Mouse (Mus musculus) gastrocnemius, adult 2 months (tissue): Measurements from ENCODE around the gene Smtnl2. TPM values are rescaled to one million over a fixed set of nuclear protein-coding genes. Genes with fewer than 3 reads are reported as not detected.

Experiments
- DNase-seq: peaks from one replicate; pipeline ENCODE4 v3.0.0; 2022
- H3K27ac ChIP-seq: fragments of 200-600 bp; 2 replicates; pipeline ENCODE4 v1.8.1; 2022; ENCODE audit warnings: mild to moderate bottlenecking
- H3K4me3 ChIP-seq: fragments of 200-600 bp; 2 replicates; pipeline ENCODE4 v1.8.1; 2022; ENCODE audit warnings: mild to moderate bottlenecking, moderate library complexity
- CTCF ChIP-seq: fragments of 200-600 bp; IDR thresholded peaks from 2 replicates; pipeline ENCODE4 v1.8.1; 2022; ENCODE audit warnings: antibody characterized with exemption, mild to moderate bottlenecking, moderate library complexity
- intact Hi-C: fragments of 180-260 bp; cut with DNase I; formaldehyde crosslinking; loops from one replicate; pipeline ENCODE4 v1.15.1; 2025
- total RNA-seq, 2 experiments: library from RNA; stranded (reverse); gene quantifications; 2 replicates each; pipeline ENCODE4 v1.2.3; 2021

Gene Smtnl2
- total RNA-seq, 2 experiments from 2014 or later: 238 to 342 TPM

DNA sequence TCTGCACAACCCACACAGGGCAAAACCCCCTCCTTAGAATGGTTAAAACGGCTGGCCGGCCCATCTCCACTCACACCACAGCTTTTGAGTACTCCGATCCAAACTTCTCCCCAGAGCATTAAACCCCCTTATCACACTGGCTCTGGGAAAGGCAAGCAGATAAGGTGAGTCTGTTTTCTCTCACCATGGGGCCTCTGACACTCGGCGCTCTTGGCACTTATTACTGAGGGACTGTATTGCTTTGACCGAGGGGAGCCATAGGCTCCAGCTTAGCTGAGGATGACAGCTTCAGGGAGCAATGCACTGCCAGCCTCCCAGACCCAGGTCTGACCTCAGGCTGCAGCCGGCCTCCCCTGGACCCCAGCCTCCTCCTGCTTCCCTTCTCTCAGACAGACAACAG lies 3.9 kb downstream of the Smtnl2 start:
- no peak for TF ChIP-seq CTCF
- Histone ChIP-seq H3K27ac (peak overlapping the region; percentile 98), H3K4me3 (peak overlapping the region; percentile 93)
- DNase-seq: no peak
- intact Hi-C loops: no loop called here

DNA sequence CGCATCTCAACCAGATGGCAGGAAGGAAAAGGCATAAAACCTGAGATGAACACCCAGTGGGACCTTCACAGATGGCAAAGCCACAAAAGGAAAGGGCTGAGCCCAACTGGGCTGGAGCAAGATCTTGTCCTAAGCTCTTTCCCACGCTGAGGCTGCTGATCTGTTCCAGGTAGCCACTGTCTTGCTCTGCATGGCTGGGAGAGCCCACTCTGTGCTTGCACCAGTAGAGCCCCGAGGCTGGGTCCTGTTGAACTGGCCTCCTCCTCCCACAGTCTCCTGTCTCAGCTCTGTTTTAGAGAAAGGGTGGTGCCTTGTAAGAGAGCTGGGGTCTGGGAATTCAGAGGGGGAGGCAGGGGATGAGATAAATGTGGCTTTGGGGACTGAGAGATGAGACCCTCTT lies 4.4 kb downstream of the Smtnl2 start:
- Histone ChIP-seq H3K4me3 (peak overlapping the region; percentile 93), H3K27ac (peak overlapping the region; percentile 98)
- TF ChIP-seq CTCF: no peak
- DNase-seq: peak; percentile 34
- intact Hi-C loops: no loop called here

DNA sequence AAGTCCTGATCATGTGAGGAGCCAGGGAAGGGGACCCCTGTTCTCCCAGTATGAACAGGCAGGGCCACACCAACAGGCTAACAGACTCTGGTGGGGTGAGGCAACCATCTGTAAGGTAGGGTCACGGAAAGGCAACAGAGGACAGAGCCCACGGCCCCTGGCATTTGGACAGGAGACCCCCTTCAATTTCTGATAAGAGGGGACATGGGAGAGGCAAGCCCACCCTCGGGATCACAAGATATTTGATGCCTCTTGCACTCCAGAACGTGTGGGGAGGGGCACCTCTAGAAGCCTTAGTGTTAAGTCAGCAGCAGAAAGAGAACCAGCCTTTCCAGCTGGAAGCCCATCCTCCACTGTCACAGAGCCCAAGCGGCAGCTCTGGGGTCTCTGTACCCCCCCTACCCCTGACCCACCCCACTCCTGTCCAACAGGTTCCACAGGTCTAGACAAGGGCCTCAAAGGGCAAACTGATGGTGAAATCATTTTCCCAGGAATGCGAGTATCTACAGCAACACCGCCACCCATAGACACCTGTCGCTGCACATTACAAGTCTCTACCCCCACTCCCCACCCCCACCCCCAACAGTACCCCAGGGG lies 5.3 kb downstream of the Smtnl2 start:
- H3K27ac ChIP-seq: peak overlapping the region; percentile 98
- TF ChIP-seq CTCF: no peak
- peak; percentile 25 for DNase-seq
- intact Hi-C loops: no loop called here
- peak overlapping the region; percentile 93 for H3K4me3 ChIP-seq

DNA sequence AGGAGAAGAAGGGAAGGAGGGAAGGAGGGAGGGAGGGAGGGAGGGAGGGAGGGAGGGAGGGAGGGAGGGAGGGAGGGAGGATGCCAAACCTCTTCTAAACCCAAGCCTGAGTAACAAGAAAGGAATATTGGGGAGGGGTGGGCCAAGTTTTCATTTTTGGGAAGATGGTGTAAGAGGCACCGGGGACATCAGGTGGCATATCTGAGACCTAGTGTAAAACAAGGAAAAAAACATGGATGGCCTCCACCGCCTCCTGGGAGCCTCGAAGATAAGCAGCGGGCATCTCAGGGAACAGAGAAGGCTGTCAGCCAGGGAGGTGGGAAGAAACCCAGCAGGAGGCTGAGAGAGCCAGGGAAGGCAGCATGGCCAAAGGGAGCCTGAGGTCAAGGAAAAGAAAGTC lies 6.0 kb downstream of the Smtnl2 start:
- peak overlapping the region; percentile 98 for H3K27ac ChIP-seq
- intact Hi-C loops: no loop called here

DNA sequence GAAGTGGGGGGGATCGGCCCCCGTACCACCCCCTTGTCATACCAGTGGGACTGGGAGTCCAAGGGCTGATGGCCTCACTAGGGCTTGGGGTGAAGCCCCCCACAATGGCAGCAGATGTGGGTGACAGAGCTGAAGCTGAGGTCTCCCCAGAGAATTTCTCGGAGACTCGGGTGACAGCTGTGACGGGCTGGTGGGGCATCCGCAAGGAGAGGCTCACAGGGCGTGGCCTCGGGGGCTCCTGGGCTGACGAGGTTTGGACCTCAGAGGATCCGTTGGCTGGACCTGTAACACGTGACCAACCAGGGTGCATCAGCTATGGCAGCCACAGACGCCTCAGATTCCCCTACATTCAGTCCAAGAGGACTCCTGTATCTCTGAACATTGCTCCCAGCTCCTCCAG lies 8.5 kb downstream of the Smtnl2 start:
- intact Hi-C loops: no loop called here
- Histone ChIP-seq H3K27ac (peak overlapping the region; percentile 82), H3K4me3 (peak overlapping the region; percentile 46)
- no peak for TF ChIP-seq CTCF
- DNase-seq: peak; percentile 47

More for the DNA sequence above, 6.0 kb downstream of the Smtnl2 start:
- peak overlapping the region; percentile 93 for H3K4me3 ChIP-seq
- peak; percentile 47 for DNase-seq
- TF ChIP-seq CTCF: no peak

DNA sequence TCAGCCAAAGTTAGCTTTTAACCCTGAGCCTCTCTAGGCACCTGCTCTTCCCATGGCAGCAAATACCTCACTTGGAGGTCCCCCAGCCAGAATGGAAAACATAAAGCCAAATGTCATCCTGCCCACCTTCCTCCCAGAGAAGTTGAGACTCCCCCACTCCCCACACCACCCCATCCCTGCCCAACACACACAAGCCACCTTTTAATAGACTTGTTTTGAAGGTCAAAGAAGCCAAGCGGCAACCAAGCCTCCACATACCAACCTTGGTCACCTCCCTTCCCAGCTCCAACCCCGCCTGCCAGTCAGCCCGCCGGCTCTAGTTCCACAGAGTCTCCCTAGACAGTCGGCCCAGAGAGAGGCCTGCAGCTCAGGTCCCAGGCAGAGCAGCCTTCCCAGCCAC lies 9.5 kb downstream of the Smtnl2 start:
- peak overlapping the region; percentile 46 for H3K4me3 ChIP-seq
- TF ChIP-seq CTCF: no peak
- DNase-seq: peak; percentile 72
- intact Hi-C loops: no loop called here
- peak overlapping the region; percentile 82 for H3K27ac ChIP-seq

DNA sequence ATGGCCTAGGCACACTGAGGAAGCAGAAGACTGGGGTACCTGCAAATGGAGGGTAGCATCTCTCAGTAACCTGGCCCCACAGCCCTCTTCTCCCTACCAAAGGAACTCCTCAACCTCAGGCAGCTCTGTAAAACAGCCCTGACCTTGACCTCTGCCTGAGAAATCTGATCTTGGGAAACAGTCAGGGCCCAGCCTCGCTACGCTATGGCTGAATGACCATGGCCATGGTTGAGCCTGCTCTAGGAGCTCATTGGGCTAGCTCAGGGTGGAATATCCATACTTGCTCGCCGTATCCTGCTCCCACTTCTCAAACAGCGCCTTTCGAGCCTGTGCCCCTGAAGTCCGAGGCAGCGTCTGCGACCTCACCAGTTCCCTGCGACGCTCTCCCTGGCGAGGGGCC lies 10.4 kb downstream of the Smtnl2 start:
- H3K27ac ChIP-seq: peak overlapping the region; percentile 82

DNA sequence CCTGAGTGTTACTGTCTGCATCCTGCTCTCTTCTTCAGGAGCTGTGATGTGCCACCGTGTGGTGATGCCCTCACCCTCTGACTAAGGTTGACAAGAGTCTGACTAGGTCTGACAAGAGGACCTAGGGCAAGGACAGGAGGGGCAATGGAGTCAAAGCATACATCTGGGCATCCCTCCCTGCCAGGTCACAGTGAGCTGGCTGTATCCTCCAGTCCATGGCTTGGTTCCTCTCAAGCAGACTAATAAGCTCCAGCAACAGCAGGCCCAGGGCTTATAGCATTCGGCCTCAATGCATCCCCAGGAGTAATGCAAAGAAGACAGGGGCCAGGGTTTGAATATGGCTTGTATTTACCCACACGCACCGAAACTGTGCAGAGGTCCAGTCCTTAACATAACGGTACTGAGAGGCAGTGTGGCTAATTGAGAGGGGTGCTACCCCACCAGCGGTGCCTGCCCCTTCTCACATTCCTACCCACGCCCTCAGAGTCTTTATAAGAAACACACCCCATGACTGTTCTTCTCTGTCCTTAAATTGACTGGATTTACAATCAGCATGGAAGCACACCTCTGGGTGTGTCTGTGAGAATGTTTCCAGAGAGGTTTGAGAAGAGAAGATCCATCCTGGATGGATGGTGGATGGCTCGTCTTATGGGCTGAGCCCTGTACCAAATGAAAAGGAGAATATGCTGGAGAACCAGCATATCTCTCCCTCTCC lies 13.5 kb downstream of the Smtnl2 start:
- intact Hi-C loops: loop anchor here (2.0 kb wide), 1 partner anchor 13 kb away; the partner anchor contains the start of gene Smtnl2
- no peak for TF ChIP-seq CTCF
- Histone ChIP-seq H3K4me3 (peak overlapping the region; percentile 53), H3K27ac (peak overlapping the region; percentile 92)
- no peak for DNase-seq

More for the DNA sequence above, 10.4 kb downstream of the Smtnl2 start:
- TF ChIP-seq CTCF: no peak
- H3K4me3 ChIP-seq: peak overlapping the region; percentile 29
- intact Hi-C loops: no loop called here
- peak; percentile 25 for DNase-seq

DNA sequence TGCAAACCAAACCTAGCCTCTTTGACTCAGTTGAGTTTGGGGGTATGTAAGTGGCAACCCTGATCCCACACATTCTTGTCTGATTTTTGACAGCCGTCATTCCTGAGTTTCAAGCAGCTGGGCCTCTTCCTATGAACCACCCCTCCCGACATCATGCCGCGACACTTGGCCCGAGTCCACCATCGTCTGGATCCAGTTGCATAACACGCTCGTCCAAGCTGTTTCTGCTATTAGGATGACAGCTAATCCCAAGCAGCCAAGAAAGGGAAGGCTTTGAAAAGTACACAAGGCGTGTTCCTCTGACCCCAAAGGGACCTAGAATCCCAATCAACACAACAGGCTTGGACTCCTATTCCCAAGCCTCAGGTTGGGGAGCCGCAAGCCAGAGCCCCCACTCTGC lies 14.4 kb downstream of the Smtnl2 start:
- DNase-seq: peak; percentile 92
- intact Hi-C loops: loop anchor here (2.0 kb wide), 1 partner anchor 14 kb away; the partner anchor contains the start of gene Smtnl2

DNA sequence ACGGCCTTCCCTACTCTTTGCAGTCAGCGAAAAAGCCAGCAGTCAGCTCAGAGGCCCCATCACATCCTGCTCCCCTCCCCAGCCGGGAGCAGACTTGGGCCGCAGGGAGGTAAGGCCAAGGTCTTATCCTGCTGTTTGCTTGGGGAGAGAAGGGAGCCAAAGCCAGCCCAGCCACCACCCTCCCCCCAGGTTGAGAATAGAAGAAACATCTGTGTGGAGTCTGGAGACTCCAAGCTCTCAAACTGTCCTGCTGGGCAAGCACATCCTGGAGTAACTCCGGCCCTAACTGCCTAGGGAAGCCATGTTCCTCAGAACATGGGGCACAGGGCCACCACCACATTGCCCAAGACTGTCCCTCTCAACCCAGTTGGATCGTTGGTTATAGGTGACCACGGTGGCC lies 14.9 kb downstream of the Smtnl2 start:
- peak overlapping the region; percentile 92 for H3K27ac ChIP-seq

More for the DNA sequence above, 14.4 kb downstream of the Smtnl2 start:
- peak overlapping the region; percentile 53 for H3K4me3 ChIP-seq
- TF ChIP-seq CTCF: no peak
- H3K27ac ChIP-seq: peak overlapping the region; percentile 92

DNA sequence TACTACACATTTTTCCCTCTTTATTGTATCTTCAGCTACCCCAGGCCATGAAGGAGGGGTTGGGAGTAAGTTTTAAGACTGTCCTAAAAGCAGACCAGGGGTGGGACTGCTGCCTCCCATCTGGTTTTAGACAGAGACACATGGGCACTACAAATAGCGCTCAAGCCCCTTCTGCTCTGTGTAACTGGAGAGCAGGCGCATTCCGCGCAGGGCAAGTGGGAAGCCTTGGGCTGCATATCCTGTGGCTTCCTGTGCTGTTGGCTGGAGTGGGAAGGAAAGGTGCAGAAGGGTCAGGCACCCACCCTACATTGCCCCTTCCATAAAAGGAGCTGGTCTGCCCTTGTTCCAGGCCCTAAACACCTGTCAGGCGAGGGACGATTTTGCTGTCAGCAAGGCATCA lies 15.9 kb downstream of the Smtnl2 start:
- Histone ChIP-seq H3K4me3 (peak overlapping the region; percentile 53), H3K27ac (peak overlapping the region; percentile 92)
- DNase-seq: peak; percentile 69
- TF ChIP-seq CTCF: no peak
- intact Hi-C loops: loop anchor here (2.0 kb wide), 1 partner anchor 15 kb away; the partner anchor contains the start of gene Smtnl2

More for the DNA sequence above, 14.9 kb downstream of the Smtnl2 start:
- DNase-seq: peak; percentile 72
- intact Hi-C loops: loop anchor here (2.0 kb wide), 1 partner anchor 14 kb away; the partner anchor contains the start of gene Smtnl2
- peak overlapping the region; percentile 53 for H3K4me3 ChIP-seq
- no peak for TF ChIP-seq CTCF

DNA sequence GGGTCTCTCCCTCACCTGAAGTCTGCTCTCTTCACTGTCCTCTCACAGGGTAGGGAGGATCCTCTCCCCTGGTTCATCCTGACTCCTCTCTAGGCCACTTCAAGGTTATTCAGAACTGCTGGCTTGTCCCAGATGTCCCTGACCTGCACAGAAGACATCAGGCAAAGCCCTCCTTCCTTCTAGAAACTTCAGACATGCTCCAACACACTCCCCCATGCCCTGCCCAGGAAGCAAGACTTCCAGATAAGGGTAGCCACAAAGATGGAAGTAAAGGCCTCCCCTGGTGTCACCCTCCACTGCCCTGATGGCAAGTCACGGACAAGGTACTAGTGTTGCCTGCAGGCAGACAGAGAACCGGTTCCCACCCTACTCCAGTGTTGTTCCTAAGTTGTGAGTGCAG lies 16.8 kb downstream of the Smtnl2 start:
- H3K27ac ChIP-seq: peak overlapping the region; percentile 92
- intact Hi-C loops: no loop called here
- no peak for TF ChIP-seq CTCF

DNA sequence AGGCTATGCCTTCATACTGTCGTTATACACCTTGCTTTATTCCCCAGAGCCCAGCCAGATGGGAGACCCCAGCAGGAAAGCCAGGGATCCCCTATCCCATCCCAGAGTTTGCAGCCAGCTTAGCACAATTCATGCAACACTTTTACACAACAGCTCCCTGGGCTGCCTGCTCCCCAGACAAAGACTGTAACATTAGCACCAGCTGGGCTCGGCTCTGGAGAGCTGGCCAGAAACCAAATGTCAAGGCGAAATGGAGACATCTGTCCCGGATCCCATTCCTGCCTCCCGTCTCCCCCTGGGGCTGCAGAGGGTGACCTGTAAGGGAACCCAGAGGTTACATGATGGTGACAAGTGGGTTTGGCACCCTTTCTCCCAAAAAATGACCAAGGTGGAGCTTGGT lies 17.8 kb downstream of the Smtnl2 start:
- TF ChIP-seq CTCF: no peak
- peak; percentile 87 for DNase-seq
- peak overlapping the region; percentile 41 for H3K4me3 ChIP-seq
- H3K27ac ChIP-seq: peak overlapping the region; percentile 92
- intact Hi-C loops: no loop called here

More for the DNA sequence above, 16.8 kb downstream of the Smtnl2 start:
- 0 out of 2 replicates have a peak overlapping the region, but pooled peaks have one; percentile 3 for H3K4me3 ChIP-seq
- DNase-seq: peak; percentile 19
